Mouse (Mus musculus) activated CD4-positive, CD25-positive, alpha-beta regulatory T cell, adult 4 months (primary cell): ENCODE results near the gene Tbx3. TPM values are rescaled to one million over a fixed set of nuclear protein-coding genes. Genes with fewer than 3 reads are reported as not detected.

Source experiments
- ATAC-seq: one replicate; pipeline ENCODE4 v1.8.0; 2017
- polyA plus RNA-seq, 2 experiments: library from polyadenylated mRNA; unstranded; fragments of 100-300 nt; shearing (Covaris generic); gene quantifications; one replicate each; pipeline ENCODE4 v1.2.1; 2017

The Tbx3 gene
- polyA plus RNA-seq, 2 experiments from 2014 or later, result not detected

DNA sequence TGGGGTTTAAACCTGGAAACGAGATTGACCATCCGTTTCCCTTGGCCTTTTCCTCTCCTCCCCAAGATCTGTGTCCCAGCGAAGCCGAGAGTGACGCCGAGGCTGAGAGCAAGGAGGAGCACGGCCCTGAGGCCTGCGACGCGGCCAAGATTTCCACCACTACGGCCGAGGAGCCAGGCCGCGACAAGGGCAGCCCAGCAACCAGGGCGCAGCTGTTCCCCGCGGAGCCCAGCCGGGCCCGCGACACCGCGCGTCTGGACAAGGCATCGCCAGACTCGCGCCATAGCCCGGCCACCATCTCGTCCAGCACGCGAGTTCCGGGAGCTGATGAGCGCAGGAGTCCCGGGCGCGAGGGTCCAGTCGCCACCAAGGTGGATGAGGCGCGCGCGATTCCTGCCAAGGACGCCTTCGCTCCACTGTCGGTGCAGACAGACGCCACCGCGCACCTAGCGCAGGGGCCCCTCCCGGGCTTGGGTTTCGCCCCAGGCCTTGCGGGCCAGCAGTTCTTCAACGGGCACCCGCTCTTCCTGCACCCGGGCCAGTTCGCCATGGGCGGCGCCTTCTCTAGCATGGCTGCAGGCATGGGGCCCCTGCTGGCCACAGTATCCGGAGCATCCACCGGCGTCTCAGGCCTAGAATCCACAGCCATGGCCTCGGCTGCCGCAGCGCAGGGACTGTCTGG is 10.0 kb downstream of the Tbx3 start:
- ATAC-seq, result no peak

DNA sequence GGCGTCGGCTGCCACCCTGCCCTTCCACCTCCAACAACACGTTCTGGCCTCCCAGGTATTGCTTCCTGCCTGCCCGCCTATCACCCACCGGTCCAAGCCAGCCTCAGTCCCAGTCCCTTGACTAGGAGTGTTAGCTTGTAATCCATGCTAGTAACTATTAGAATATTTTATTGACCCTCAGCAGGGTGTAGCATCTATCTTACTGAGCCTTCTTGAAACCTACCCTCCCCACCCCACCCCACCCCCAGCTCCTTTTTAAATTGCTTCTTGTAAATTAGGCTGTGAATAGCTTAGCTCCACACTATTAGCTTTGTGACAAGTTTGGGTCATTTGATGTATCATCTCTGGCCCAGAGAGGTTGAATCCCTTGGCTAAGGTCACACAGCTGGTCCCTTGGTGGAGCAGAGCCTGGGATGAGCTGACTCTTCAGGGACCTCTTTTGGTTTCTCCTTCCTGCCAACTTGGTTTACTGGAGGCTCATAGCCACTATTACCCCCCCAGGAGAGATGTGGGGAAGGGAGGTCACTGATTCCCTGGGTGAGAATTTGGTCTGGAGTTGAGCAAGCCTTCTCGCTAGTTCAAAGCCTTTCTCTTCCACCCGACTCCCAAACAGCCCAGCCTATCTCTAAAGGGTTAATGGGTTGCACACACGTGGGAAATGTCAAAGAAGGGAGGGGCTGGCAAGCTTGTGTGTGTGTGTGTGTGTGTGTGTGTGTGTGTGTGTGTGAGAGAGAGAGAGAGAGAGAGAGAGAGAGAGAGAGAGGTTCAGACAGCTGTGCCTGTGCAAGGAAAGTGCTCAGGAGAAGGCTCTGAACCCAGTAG is 10.8 kb downstream of the Tbx3 start:
- ATAC-seq, result no peak

DNA sequence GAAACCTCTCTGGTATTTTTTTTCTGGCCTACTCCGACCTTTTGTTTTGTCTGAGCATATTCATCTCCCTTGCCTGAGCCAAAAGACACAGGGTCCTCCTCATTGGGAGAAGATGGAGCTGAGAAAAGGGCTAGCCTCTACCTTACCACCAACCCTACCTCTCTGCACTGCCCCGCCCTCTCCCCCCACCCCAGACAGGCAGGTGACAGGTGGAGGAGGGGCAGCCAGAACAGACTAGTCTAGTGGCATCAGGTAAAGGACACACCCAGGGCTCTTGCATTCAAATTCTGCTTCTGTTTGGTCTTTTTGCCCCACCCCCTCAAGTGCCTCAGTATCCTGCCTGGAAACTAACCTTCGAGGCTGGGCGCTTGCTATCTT is 11.4 kb downstream of the Tbx3 start:
- no peak for ATAC-seq

DNA sequence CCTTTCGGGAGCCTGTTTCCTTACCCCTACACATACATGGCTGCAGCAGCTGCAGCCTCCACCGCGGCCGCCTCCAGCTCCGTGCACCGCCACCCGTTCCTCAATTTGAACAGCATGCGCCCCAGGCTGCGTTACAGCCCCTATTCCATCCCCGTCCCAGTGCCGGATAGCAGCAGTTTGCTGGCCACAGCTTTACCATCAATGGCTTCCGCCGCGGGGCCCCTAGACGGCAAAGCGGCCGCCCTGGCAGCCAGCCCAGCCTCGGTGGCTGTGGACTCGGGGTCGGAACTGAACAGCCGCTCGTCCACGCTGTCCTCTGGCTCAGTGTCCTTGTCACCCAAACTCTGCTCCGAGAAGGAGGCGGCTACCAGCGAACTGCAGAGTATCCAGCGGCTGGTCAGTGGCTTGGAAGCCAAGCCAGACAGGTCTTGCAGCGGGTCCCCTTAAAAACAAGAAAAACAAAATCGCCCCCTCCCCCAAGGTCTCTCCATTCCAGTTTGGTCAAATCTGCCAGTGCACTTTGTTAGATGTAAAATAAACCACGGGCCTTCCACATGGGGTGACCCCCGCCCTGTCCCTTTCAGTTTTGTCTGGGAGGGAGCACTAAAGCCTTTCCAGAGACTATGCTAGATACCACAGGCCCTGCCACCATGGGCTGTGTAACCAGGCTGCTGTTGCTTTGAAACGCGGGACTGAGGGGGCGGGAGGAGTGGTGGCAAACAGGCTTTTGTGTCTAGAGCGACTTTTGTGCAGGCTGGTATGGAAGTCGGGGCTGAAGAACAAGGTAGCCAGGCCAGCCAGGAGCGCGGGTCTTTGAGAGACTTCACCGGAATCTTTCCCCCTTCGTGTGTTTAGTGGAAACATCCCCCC is 12.4 kb downstream of the Tbx3 start:
- ATAC-seq, result no peak

DNA sequence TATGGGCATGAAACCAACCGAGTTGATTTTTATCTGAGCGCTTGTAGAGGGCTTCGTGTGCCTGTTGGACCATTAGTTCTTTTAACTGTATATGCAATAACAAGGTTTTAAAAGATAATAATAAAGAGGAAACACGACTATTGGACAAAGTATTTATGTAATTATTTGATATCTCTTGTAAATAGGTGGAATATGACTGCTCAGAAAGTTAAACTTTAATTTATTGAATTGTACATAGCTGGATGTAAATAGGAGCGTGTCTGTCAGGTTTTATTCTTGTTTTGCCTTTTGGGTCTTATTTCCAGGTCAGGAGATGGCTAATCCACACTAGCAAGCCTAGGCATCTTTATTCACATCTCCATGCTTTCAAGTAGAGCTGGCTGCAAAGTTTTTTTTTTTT is 13.4 kb downstream of the Tbx3 start:
- ATAC-seq, result no peak

DNA sequence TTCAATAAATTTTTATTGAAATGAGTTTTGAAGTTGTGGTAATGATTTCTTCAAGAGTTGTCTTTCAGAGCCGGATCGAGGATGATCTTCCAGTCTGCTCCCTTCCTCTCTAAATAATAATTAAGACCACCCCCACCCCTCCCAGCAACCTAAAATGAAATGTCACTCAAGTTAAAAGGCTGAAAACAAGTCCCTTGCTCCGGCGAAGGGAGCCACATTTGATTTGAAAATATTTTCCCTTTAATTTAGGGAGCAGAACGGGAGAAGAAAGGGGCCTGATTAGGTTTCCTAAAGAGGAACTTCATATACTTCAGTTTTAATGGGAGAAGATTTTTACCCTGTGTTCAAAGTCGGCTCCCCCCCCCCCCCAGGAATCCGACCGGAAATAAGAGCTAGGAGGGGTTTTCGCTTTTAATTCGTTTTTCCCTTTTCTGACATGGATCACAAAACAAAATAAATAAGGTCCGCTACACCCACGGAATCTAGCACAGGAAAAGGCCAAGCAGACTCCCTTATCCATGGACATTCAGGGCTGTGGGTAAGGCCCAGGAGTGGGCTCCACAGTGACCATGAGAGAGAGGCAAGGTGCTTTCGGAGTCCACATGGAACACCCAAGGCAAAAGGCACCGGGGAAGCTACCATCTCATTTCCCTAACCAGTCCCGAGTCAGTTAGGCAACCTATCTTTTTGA is 14.4 kb downstream of the Tbx3 start:
- no peak for ATAC-seq

DNA sequence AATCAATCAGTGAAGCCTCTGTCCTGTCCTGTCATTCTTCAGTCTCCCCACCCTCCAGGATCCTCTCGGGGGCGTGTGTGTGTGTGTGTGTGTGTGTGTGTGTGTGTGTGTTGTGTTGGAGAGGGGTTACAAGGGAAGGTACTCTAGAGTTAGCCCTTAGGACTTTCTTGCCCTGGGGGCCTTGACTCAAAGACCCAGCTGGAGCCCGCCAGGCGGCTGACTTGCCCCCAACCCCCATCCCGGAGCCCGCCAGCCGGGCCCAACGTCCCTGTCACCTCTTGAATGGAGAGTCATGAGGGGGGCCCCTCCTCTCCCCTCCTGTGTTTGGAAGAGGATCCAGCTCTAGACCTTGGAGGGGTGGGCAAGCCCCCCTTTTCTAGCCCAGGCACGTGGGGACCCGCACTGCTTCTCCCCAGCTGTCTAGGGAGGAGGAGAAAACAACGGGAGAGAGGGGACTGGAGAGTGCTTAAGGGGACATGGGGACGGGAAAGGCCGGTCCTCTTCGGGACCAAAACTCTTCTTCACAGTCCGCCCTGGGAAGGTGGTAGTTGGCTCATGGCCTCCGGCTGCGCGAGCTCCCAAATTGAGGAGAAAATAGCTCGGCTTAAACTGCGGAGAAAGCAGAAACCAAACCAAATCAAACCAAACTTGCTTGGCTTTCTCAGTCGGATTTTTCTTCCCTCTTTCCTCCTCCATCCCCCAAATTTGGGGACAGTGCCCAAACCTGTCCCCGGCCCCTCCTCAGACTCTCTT is 15.2 kb downstream of the Tbx3 start:
- ATAC-seq, result no peak

DNA sequence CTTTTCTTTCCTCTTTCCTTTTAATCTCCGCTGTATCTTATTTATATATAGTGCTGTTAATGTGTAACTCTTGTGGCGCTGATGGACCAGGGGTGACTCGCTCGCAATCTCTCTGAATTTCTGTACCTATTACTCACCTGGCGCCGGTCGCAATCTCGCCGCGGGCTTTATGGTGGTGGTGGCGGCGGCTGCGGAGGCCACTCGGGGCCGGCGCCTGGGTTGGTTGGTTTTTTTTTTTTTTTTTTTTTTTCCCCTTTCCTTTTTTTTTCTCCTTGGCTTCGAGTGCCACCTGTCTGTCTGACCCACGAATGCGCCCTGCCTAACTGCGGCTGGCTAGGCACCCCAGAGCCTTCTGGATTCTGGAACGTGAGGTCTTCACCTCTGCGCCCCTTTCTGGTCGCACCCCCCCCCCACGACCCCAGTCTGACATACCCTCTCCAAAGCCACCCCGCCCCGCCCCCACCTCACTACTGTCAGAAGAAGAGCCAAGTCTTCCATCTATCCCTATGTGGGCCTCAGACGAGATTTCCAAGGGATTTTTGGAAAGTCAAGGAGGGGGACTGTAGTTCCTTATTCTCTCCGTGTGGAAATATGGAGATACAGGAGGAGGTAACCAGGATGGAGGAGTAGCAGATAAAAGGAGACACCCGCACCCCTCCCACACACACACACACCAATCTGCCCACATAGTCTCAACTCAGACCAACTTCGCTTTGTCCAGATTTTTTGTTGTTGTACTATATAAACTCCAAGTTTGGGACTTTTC is 15.9 kb downstream of the Tbx3 start:
- ATAC-seq, result no peak

DNA sequence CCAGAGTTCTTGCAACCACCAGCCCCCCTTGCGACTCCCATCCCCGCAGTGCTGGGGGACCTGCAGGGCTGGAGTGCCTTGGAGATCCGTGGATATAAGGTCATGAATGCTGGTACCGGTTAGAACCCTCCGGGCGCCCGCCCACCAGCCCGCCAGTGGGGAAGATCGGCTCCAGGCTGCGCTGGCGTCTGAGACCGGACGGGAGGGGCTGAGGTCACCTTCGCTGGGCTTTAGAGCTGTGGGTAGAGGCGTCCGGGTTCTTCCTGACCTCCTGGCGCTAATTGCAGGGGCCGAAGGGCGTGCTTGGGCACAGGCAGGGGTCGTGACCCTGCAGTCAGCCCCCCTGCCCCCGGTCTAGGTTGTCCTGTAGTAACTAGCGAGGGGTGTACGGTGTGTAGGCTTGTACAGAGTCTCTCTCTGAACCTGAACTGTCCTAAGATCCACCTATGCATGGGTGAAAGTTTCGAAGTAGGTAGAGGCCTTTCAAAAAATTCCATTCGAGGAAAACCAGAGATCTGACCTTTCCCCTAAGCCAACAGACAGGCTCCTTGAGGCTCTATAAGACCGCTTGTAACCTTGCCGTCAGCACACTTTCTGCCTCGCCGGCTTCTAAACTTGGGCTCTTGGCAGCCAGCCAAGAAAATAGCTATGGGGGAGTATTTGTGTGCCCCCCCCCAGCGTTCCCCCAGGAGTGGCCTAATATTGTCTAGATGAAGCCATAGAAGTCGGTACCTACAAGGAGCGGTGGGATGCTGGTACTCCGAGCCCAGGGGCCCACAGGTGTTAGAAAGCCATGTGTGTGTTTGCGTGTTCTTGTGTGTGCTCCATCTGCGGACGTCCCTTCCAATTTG is 16.8 kb downstream of the Tbx3 start:
- no peak for ATAC-seq

DNA sequence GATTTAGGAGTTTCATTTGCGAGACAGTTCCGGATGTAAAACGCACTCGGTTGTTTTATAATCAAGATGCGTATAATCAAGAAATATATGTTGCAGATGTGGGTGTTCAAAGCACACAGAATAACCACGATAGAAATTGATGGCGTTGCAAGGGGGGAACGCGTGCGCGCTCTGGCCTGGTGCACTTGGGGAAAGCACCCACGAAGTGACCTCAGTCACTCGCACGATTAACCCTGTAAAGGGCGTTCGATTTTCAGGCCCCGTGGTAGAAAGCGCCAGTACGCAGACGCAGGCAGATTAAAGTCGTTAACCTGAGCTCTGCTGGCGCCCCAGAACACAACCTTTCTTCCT is 17.4 kb downstream of the Tbx3 start:
- ATAC-seq, result no peak

DNA sequence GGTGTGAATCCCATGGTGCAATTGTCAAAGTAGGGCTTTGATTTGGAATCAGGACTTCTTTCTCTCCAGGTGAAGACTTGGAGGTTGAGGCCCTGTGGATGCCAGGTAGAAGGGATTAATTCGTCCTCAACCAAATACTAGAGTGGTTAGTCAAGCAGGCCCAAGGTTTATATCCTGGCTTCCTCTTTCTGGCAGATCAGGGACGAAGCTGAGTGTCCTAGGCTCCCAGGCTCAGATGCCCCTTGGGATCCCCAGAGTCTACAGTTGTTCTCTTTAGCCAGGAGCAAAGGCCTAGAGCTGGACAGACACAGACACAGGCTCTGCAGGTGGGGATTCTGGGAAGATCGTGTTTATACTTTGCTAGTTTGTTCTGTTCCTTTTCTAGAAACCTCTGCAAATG is 17.8 kb downstream of the Tbx3 start:
- ATAC-seq, result no peak

DNA sequence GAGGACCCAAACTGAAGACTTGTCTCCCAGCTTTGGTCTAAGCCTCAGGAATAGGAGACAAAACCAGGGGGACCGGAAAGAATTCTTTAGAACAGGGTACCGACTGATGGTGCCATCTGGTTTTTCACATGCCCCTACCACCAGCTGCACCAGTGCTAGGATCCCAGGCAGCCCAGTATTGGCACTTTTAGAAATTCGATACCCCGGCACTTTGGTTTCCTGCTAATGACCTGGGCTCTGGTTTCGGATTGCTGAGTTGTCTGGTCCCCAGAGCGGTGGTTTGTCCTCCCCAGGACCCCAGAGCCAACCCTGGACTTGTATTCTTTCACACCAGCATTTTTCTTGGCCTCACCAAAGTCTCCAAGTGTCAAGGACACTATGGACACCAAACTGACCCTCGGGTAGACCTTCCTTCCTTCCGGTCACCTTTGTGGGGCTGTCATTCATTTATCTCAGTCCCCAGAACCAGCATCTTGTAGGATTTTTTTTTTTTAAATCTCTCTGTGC is 18.5 kb downstream of the Tbx3 start:
- no peak for ATAC-seq

DNA sequence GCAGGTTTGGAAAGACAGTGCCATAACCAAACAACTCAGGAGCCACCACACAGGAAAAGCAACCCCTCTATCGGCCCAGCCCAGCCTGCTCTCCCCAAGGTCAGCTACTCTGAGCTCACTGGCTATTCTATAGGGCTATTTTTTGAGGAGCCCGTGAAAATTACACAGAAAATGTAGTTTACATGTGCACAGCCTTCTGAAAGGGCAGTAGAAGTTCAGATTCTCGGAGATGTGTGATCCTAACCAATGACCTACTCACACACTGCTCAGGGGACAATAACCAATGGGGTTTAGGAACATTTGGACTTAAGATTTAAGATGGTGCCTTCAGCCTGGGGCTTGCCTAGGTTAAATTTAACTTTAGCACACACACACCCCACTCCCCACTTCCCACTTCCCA is 19.0 kb downstream of the Tbx3 start:
- ATAC-seq, result no peak

DNA sequence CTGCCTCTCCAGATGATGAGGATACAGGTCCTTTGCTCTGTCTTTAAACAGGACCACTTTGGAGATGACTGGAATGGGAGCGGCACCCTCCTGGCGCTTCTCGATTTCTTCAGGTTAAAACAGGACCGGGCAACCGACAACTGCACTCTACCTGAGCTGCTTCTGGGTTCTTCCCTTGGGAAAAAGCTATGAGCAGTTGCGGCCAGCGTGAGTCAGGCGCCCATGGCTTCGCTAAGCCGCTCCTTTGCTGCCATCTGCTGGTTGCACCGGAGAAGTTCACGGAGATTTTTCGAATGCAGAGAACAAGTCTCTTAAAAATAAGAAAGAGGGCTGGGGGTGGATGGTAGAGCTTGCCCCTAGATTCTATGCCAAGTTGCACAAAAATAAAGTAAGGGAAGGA is 20.6 kb downstream of the Tbx3 start:
- no peak for ATAC-seq

DNA sequence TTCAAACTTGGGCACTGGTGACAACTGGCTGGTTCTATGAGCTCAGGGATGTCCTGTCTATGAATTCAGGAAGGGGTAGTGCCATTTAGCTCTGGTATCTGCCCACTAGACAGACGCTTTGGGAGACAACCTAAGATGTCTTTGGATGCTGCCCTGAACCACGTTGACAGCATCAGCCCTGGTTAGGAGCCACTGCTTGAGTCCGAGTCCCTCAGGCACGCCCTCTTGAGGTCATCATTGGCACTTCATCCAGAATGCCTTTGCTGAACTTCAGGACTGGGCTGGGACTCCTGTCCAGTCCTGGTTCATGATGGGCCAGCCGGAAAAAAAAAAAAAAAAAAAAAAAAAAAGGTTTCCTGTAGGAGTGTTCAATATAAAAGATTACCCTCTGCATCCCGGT is 22.0 kb downstream of the Tbx3 start:
- no peak for ATAC-seq

DNA sequence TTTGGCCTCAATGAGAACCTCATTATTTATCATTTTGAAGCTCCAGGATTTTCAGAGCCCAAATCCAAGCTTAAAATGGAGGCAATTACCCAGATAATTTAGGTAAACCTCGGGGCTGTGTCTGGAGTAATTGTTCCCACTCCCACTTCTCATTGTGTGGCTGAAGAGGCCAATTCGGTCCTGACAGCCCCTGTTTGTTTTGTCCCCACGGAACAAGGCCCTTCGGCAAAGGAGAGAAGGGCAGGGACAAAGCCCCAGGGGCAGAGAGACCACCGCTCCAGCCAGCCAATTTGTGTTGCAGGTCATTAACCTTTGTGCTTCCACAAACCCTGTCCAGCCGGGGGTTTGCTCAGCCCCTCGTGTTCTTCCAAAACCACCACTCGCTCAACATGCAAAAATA is 24.4 kb downstream of the Tbx3 start:
- ATAC-seq, result no peak

DNA sequence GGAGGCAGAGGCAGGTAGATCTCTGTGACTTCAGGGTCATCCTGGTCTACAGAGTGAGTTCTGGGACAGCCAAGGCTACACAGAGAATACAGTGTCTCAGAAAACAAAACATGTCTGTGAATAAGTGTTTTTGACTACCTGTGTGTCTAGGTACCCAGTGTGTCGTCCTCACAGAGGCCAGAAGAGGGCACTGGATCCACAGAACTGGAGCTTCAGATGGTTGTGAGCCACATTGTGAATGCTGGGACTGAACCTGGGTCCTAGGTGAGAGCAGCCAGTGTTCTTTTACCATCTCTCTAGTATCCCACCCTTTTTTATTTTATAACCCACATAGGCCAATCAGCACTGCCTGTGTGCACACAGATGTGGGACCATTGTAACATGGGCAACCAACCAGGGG is 32.6 kb downstream of the Tbx3 start:
- no peak for ATAC-seq

DNA sequence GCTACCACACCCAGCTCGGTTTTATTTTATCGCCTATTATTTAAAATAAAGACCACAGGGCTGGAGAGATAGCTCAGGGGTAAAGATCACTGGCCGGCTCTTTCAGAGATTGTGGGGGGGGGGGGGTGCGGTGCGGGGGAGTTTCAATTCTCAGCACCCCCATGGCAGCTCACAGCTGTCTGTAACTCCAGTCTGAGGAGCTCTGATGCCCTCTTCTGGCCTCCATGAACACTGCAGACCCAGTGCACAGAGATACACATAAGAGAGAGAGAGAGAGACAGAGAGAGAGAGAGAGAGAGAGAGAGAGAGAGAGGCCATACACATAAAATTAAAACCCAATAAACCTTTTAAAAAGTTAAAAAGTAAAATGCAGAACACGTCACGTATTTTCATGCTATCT is 34.4 kb downstream of the Tbx3 start:
- no peak for ATAC-seq

DNA sequence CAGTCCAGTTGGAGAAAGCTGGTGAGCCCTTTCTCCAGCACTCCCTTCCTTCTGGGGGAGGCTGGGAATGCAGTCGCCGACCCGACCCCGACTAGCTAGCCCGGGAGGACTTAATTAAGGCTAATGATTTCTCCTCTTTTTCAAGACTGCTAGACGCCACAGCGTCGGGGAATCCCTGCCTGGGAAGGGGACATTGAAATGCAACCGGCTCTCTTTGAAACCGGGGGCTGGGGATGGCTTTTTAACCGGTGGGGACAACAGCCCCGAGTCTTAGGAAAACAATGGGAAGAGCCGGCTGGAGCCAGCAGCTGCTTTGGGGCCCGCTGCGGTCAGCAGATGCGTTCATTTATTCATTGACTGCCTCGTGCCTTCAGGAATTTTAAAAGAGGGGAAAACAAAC is 36.0 kb downstream of the Tbx3 start:
- no peak for ATAC-seq
